Mouse (Mus musculus) olfactory bulb, adult 2 months (tissue): ENCODE measurements at regions not wholly inside any gene's neighbourhood (a gene's known extent, or its start where the extent isn't known, plus 50 kb on each side); places are given as distances from the start of the nearest gene placed in this dataset.

Experiments used
- H3K27ac ChIP-seq: fragments of 200-500 bp; 2 replicates; pipeline ENCODE4 v1.5.1; 2012; ENCODE audit warnings: low read depth, low read length; ENCODE audit not compliant: insufficient read depth
- H3K4me1 ChIP-seq: fragments of 200-500 bp; 2 replicates; pipeline ENCODE4 v1.6.1; 2012; ENCODE audit warnings: low read length; ENCODE audit not compliant: control insufficient read depth, insufficient read depth
- H3K4me3 ChIP-seq: fragments of 200-500 bp; 2 replicates; pipeline ENCODE4 v1.5.1; 2012; ENCODE audit warnings: mild to moderate bottlenecking, low read depth, low read length, moderate library complexity; ENCODE audit not compliant: insufficient read depth
- CTCF ChIP-seq: fragments of 200-500 bp; IDR thresholded peaks from 2 replicates; pipeline ENCODE4 v1.5.1; 2012; ENCODE audit warnings: low read depth, mild to moderate bottlenecking, low read length, moderate library complexity; ENCODE audit not compliant: insufficient read depth
- POLR2A ChIP-seq: fragments of 200-500 bp; IDR thresholded peaks from 2 replicates; pipeline ENCODE4 v1.6.1; 2012; ENCODE audit warnings: mild to moderate bottlenecking, low read depth, low read length, moderate library complexity; ENCODE audit not compliant: insufficient read depth
- WGBS: fragments of 180-500 bp; shearing (Covaris S2); methylation state at CpG from one replicate; pipeline ENCODE4 v1.1.7; 2018; 5-methylcytosine and 5-hydroxymethylcytosine counted together

- 78% methylated on average over 12 of the region's 12 CpGs for WGBS
- TF ChIP-seq CTCF (no peak), POLR2A (no peak)
These were observed 163.8 kb downstream of the Kdr start for GRCm38 (mm10) chr5:75814393-75814984.

GRCm38 (mm10) chr5:75812686-75813085 lies 165.6 kb downstream of the Kdr start:
- no peak for TF ChIP-seq POLR2A
- no peak for TF ChIP-seq CTCF
- no peak overlapping the region for H3K27ac ChIP-seq
- 84% methylated on average over 4 of the region's 4 CpGs for WGBS
- H3K4me3 ChIP-seq = no peak overlapping the region
- no peaks in the 10 kb centered on the region for H3K4me1 ChIP-seq

More at GRCm38 (mm10) chr5:75814393-75814984, 163.8 kb downstream of the Kdr start:
- Histone ChIP-seq H3K4me3 (no peak overlapping the region), H3K4me1 (no peaks in the 10 kb centered on the region), H3K27ac (no peak overlapping the region)

GRCm38 (mm10) chr5:75808551-75809332 lies 169.5 kb downstream of the Kdr start:
- no peak for TF ChIP-seq CTCF
- no peak for TF ChIP-seq POLR2A
- Histone ChIP-seq H3K4me3 (no peak overlapping the region), H3K27ac (no peak overlapping the region), H3K4me1 (no peaks in the 10 kb centered on the region)
- WGBS = 84% methylated on average over 18 of the region's 18 CpGs

- no peak for TF ChIP-seq POLR2A
- TF ChIP-seq CTCF = no peak
- no peaks in the 10 kb centered on the region for H3K4me1 ChIP-seq
- WGBS = 95% methylated on average over 2 of the region's 2 CpGs
- no peak overlapping the region for H3K27ac ChIP-seq
- no peak overlapping the region for H3K4me3 ChIP-seq
These were observed 173.2 kb downstream of the Kdr start for GRCm38 (mm10) chr5:75805011-75805410.

- no peak overlapping the region for H3K4me3 ChIP-seq
- H3K27ac ChIP-seq = no peak overlapping the region
- TF ChIP-seq CTCF (no peak), POLR2A (no peak)
- no peaks in the 10 kb centered on the region for H3K4me1 ChIP-seq
- 97% methylated on average over 2 of the region's 2 CpGs for WGBS
These were observed 173.9 kb downstream of the Kdr start for GRCm38 (mm10) chr5:75804340-75804739.

- H3K4me1 ChIP-seq = no peaks in the 10 kb centered on the region
- no peak overlapping the region for H3K27ac ChIP-seq
- H3K4me3 ChIP-seq = no peak overlapping the region
- 96% methylated on average over 2 of the region's 2 CpGs for WGBS
- no peak for TF ChIP-seq POLR2A
- TF ChIP-seq CTCF = no peak
These were observed 175.2 kb downstream of the Kdr start for GRCm38 (mm10) chr5:75803012-75803411.

- H3K4me1 ChIP-seq = no peaks in the 10 kb centered on the region
- WGBS = 43% methylated on average over 18 of the region's 18 CpGs
- no peak for TF ChIP-seq POLR2A
- TF ChIP-seq CTCF = no peak
- no peak overlapping the region for H3K4me3 ChIP-seq
- H3K27ac ChIP-seq = no peak overlapping the region
These were observed 177.9 kb downstream of the Kdr start for GRCm38 (mm10) chr5:75800040-75800989.

- no peak for TF ChIP-seq POLR2A
- no peak for TF ChIP-seq CTCF
- 49% methylated on average over 4 of the region's 4 CpGs for WGBS
- Histone ChIP-seq H3K4me1 (no peaks in the 10 kb centered on the region), H3K4me3 (no peak overlapping the region), H3K27ac (no peak overlapping the region)
These were observed 178.6 kb downstream of the Kdr start for GRCm38 (mm10) chr5:75799627-75800026.
